21 mouse cellular contexts compared by ENCODE assay signal in genomic region chr6:31070966-31071365, GRCm38 (mm10).
DNase-seq lines count a peak whose midpoint lies in the region; ATAC-seq and TF ChIP-seq lines count a peak whose summit lies in the region.
"Had no signal": no experiment of that assay in that cellular context is flagged by ENCODE, and none has a peak within 500 bp of the region (broad histone marks: within the 10 kb centered on the region; RNA-seq: fewer than 3 reads in every experiment).

No protein-coding gene starts in this region.

- TF ChIP-seq POLR2A in embryonic fibroblast, embryonic 13.5 days (IDR thresholded peaks at IDR 0.05; ENCODE audit: low read depth, low read length) = 0 out of 2 replicates have a peak, but pooled peaks have one; percentile 8

- TF ChIP-seq CTCF in embryonic fibroblast, embryonic 13.5 days (IDR thresholded peaks at IDR 0.05; ENCODE audit: borderline replicate concordance, insufficient read depth, low read length) = no peak

- no peaks in the 10 kb centered on the region for H3K36me3 ChIP-seq in hindbrain, embryonic 10.5 days
- no peaks in the 10 kb centered on the region for H3K36me3 ChIP-seq in hindbrain, embryonic 13.5 days
- H3K36me3 ChIP-seq in lung, embryonic 15.5 days = no peaks in the 10 kb centered on the region
- H3K36me3 ChIP-seq: forebrain, embryonic 12.5 days; heart, embryonic 12.5 days; hindbrain, embryonic 12.5 days had no signal

- H3K9me3 ChIP-seq in hindbrain, embryonic 10.5 days = no peaks in the 10 kb centered on the region
- no peaks in the 10 kb centered on the region for H3K9me3 ChIP-seq in hindbrain, embryonic 13.5 days
- H3K9me3 ChIP-seq in lung, embryonic 15.5 days = no peaks in the 10 kb centered on the region
- H3K9me3 ChIP-seq: forebrain, embryonic 12.5 days; G1E; heart, embryonic 12.5 days; hindbrain, embryonic 12.5 days had no signal

- H3K4me2 ChIP-seq in hindbrain, embryonic 13.5 days = no peak overlapping the region
- H3K4me2 ChIP-seq in lung, embryonic 15.5 days = no peak overlapping the region
- H3K4me2 ChIP-seq: forebrain, embryonic 12.5 days; heart, embryonic 12.5 days; hindbrain, embryonic 12.5 days had no signal

- peaks cover 14% of the 10 kb centered on the region for H3K4me1 ChIP-seq in hindbrain, embryonic 10.5 days (replicated peaks)
- peaks cover 6% of the 10 kb centered on the region for H3K4me1 ChIP-seq in hindbrain, embryonic 13.5 days (replicated peaks)
- peaks cover 34% of the 10 kb centered on the region for H3K4me1 ChIP-seq in lung, embryonic 15.5 days
- H3K4me1 ChIP-seq in embryonic fibroblast, embryonic 13.5 days (ENCODE audit: control insufficient read depth, insufficient read depth, low read length) = peaks cover 35% of the 10 kb centered on the region

- DNase-seq in hindbrain, embryonic 10.5 days (ENCODE audit: low spot score) = no peak
- DNase-seq in lung, postnatal 14 days = no peak
- DNase-seq in 3T3-L1 (ENCODE audit: low read depth, low spot score) = peak; percentile 57
- no peak for DNase-seq in frontal cortex, postnatal 25 days (ENCODE audit: low spot score in 2 of 2)
- DNase-seq: adrenal gland, adult 8-10 months; B cell, adult 2 months; cerebellum, adult 2 months; cerebellum, postnatal 10 days; gastrocnemius, postnatal 10 days; heart, adult 2 months; heart, postnatal 36 days had no signal

- H3K27me3 ChIP-seq in hindbrain, embryonic 10.5 days (ENCODE audit: insufficient read depth, poor library complexity, severe bottlenecking) = no peaks in the 10 kb centered on the region
- H3K27me3 ChIP-seq in hindbrain, embryonic 13.5 days = no peaks in the 10 kb centered on the region
- H3K27me3 ChIP-seq in lung, embryonic 15.5 days = no peaks in the 10 kb centered on the region
- H3K27me3 ChIP-seq: forebrain, embryonic 12.5 days; heart, embryonic 12.5 days; hindbrain, embryonic 12.5 days had no signal

- 79% methylated on average over 9 of the region's 9 CpGs for WGBS in hindbrain, embryonic 10.5 days
- 84% methylated on average over 9 of the region's 9 CpGs for WGBS in hindbrain, embryonic 13.5 days
- 56% methylated on average over 9 of the region's 9 CpGs for WGBS in lung, embryonic 15.5 days

- 0 out of 2 replicates have a peak overlapping the region, but pooled peaks have one; percentile 24 for H3K27ac ChIP-seq in hindbrain, embryonic 10.5 days
- no peak overlapping the region for H3K27ac ChIP-seq in hindbrain, embryonic 13.5 days
- H3K27ac ChIP-seq in lung, embryonic 15.5 days = peak overlapping the region; percentile 85
- H3K27ac ChIP-seq in embryonic fibroblast, embryonic 13.5 days (ENCODE audit: insufficient read depth, low read length) = peak overlapping the region; percentile 81
- H3K27ac ChIP-seq: forebrain, embryonic 12.5 days; heart, adult 2 months; hindbrain, embryonic 12.5 days; hindbrain, postnatal 0 days had no signal

- no peak for ATAC-seq in hindbrain, embryonic 13.5 days (ENCODE audit: low FRiP score)
- no peak for ATAC-seq in lung, embryonic 15.5 days (ENCODE audit: borderline replicate concordance, extremely low read depth, low FRiP score, low TSS enrichment)
- ATAC-seq: CD4-positive, CD25-positive, alpha-beta regulatory T cell, adult 4 months; forebrain, embryonic 16.5 days; hindbrain, postnatal 0 days had no signal

- no peak overlapping the region for H3K4me3 ChIP-seq in hindbrain, embryonic 10.5 days
- H3K4me3 ChIP-seq in hindbrain, embryonic 13.5 days = no peak overlapping the region
- no peak overlapping the region for H3K4me3 ChIP-seq in lung, embryonic 15.5 days
- H3K4me3 ChIP-seq in embryonic fibroblast, embryonic 13.5 days (ENCODE audit: insufficient read depth, low read length) = no peak overlapping the region
- H3K4me3 ChIP-seq: forebrain, embryonic 12.5 days; heart, adult 2 months; heart, embryonic 12.5 days; hindbrain, embryonic 12.5 days had no signal

- H3K9ac ChIP-seq in hindbrain, embryonic 13.5 days = no peak overlapping the region
- no peak overlapping the region for H3K9ac ChIP-seq in lung, embryonic 15.5 days
- H3K9ac ChIP-seq: forebrain, embryonic 12.5 days; heart, embryonic 12.5 days; hindbrain, embryonic 12.5 days had no signal
